Mouse (Mus musculus) lung, postnatal 4 days (tissue): ENCODE data around the gene Tenm4.

Source experiments
- DNase-seq, 2 experiments: peaks; one replicate each; pipeline ENCODE4 v3.0.0; 2021

The Tenm4 gene

DNA sequence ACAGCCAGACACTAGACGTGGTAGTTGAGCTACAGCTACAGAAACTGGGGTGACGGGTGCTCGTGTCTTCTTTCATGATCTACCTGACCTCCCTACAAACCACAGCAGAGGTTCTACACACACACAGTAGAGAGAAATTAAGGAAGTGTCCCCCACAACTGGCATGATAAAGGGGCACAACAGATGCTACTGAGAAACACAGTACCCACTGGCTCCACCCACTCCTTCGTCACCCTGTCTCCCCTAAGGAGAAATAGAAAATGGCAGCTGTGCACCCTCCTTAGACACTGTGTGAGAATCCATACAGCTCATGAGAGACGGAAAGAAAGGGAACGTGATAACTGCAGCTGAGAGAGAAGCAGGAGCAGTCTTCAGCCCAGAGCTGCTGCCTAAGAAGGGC, 708.5 kb downstream of the Tenm4 start:
- DNase-seq: no peak

- no peak for DNase-seq
Measured at GRCm38 (mm10) chr7:96880221-96880944, 709.3 kb downstream of the Tenm4 start.

DNA sequence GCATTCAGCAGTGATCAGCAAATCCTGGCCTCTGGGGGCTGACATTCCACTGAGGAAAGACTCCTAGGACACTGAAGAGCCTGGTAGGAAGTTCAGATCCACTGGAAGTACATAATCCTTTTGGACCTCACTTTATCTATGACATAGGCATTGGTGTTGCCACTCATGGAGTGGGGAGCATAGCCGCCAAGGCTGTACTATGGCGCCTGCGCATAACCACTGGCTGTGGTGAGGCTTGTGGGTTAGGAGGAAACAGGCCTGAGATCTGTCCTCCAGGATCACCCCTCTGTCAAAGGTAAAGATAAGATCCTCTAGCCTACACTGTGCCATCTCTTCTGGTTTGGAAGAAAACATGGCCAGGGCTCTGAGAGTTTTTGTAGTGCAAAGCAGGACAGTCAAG, 712.3 kb downstream of the Tenm4 start:
- no peak for DNase-seq

DNA sequence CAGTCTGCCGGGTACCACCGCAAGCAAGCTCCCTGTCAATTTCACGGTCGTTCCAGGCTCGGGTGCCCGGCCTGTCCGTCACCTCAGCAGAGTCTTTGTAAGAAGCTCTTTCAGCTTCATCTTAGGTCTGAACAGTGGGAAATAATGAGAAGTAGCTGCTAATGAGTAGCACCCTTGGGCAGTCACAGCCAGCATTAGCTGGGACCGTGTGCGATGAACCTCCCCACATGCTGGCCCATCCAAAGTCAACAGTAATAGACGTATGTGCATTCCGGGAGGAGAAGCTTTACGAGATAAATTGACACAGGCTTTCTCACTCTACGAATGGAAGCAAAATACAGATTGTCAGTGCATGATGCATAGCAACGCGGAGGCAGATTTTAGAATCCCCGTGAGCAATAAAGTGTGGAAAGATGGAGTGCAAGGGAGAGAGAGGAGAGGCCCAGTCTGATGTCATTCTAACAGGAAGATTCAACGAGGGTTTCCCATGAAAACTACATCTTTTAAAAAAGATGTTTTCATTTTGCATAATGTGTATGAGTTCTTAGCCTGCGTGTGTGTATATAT, 716.1 kb downstream of the Tenm4 start:
- no peak for DNase-seq

GRCm38 (mm10) chr7:96889061-96890034, 718.3 kb downstream of the Tenm4 start:
- DNase-seq: no peak

DNA sequence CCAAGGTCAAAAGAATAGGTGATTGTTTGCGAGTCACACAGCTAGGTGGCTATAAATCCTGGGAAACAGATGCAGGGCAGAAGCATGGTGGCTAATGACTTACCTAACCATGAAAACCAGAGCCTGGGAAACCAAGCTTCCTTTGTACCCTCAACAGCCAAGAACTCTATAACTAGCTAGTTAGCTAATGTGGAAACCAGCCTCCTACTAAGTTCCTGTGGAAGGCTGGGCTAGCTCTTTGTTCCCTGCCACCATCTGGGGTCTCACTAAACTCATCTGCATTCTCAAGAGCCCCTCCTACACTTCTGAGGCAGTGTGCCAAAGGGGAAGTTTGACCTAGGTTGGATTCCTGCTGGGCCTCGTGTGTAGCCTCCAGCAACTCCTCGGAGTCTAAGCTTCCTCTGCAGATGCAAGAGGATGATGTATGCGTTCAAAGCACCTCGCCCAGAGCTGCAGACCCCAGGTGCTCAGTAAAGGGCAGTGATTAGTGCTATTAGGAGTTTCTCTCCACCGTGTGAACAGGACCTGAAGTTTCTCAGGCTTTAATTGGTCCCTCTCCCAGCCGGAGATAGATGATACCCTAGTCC, 719.1 kb downstream of the Tenm4 start:
- DNase-seq: no peak

GRCm38 (mm10) chr7:96890987-96891386, 719.9 kb downstream of the Tenm4 start:
- DNase-seq: no peak

GRCm38 (mm10) chr7:96899036-96899569, 728.1 kb downstream of the Tenm4 start:
- DNase-seq: peak in 1 of 2 experiments; percentile 47

DNA sequence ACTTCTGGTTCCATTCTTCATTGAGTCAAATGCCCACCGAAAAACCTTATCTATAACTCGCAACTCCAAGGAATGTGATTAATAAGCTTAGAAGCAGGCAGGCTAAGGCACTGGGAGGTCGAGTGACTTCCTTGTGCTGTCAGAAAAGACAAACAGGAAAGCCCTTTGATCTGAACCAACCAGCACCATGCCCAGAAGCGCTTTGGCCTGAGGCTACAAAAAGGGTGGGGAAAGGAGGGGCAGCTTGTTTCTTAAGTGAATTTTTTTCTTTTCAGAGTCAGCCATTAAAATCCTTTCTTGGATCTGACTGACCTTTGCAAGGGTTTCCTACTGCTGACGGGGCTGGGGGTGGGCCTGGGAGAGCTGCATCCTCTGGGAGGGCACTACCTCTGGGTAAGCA, 731.1 kb downstream of the Tenm4 start:
- peak in 1 of 2 experiments; percentile 55 for DNase-seq

DNA sequence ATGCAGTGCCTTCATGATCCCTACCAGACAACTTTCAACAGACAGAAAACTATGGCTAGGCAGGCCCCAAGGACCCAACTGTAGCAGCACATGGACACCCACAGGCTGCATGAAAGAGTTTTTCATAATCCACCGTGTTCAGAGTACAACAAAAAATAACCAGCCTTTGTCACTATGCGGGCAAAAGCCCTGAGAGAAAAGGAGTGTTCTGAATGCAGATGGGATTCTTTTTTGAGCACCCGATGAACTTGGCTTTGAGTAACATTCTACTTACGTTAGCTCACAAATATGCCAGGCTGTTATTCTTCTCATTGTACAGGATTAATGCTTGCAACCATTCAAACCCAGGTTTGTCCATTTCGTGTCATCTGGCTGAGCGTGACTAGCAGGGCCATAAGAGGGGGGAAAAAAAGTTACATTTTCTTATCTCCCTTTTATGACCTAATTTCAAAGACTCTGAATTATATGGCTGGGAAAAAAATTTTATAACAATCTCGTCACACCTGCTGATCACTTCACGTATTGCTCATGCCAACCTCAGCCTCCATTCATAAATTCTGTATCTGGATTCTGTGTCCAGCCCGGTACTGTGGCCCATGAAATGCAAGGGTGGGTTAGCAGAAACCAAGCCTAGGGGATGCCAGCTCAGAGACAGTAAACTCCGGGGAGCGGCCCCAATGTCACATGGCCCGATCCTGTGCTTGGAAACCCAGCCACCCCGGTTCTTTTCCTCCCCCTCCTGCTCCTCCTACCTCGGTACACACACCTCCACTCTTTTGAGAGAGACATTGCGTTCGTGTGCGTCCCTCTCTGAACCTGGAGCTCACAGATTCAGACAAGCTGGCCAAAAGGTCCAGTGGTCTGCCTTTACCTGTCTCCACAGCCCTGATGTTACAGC, 732.3 kb downstream of the Tenm4 start:
- no peak for DNase-seq

DNA sequence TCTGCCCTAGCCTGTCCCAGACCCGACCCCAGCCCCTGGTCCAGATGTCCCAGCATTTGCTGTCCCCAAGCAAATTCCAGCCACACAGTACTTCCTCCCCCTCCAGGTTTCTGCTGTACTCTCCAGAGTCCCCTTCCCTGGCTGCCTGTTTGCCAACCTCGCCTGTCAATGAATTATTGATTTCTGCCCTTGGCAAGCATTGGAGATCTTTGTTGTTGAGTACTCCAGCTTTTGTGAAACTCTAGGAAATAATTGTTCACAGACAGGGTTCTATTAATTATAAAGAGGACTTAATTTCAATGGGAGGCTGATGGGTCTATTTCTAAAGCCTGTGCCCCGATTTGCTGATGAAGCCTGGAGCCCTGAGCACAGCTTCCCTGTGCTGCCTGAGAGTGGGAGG, 733.4 kb downstream of the Tenm4 start:
- DNase-seq: no peak

DNA sequence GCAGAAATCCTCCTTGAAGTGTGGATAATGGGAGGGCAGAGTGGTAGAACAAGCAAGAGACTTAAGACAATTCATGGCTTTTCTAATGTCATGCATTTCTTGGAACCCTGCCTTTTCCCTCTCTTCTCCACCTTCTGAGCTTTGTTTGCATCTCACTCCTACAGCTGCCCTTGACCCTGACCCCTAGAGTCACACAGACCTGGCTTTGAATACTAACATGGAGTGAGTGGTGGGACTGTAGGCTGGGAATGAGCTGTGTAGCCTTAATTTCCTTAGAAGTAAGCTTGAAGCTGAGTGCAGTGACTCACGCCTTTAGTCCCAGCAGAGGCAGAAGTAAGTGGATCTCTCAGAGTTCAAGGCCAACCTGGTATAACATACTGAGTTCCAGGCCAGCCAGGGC, 733.9 kb downstream of the Tenm4 start:
- DNase-seq: no peak

GRCm38 (mm10) chr7:96905422-96905821, 734.4 kb downstream of the Tenm4 start:
- DNase-seq: no peak

- no peak for DNase-seq
Measured at GRCm38 (mm10) chr7:96906216-96906615, 735.2 kb downstream of the Tenm4 start.

DNA sequence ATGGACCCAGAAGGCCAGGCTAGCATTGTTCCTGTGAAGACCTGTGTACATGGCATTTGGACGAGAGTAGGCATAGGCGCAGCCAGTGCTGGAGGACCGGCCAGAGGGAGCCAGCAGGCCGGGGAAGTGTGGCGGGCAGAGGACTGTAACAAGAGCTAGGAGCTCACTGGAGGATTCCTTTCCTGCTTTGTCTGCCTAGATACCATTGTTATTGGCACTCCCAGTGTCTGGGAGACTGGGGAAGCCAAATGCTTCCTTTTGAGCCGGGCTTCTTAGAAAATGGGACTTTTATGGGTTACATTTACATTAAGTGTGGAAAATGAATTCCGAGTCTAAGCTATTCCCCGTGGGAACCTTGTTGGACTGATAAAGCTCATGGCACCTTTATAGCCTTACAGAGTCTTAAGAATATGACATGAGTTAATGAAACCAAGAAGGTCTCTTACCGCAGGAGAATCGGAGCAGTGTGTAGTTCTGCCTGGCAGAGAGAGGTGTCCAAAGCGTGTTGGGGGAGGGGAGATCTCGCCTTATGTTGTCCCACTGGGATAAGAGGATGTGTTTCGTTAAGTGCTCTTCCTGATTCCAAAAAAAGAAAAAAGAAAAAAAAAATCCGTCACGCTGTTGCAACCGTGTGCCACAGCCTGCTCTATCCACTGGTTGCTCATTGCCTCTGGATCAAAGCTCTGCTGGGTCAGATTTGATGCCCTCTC, 737.1 kb downstream of the Tenm4 start:
- DNase-seq: no peak

DNA sequence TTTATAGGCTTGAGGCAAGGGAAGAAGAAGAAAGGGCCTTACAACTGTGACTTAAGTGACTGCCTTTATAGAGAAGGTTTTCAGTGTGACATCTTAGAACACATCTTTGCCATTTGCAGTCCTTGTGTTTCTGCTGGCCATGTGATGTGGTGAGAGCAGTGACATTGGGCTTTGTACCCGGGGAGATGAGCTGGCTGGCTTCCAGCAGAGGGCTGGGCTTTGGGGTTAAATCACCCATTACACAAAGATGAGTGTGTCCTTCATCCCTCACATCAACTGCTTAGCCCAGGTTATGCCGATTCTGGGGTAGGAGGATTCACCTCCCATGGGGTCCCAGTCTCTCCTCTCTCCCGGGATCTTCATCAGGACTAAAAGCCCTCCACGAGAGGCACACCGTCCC, 738.8 kb downstream of the Tenm4 start:
- DNase-seq: peak; percentile 36 to 47

GRCm38 (mm10) chr7:96910310-96910960, 739.4 kb downstream of the Tenm4 start:
- no peak for DNase-seq

DNA sequence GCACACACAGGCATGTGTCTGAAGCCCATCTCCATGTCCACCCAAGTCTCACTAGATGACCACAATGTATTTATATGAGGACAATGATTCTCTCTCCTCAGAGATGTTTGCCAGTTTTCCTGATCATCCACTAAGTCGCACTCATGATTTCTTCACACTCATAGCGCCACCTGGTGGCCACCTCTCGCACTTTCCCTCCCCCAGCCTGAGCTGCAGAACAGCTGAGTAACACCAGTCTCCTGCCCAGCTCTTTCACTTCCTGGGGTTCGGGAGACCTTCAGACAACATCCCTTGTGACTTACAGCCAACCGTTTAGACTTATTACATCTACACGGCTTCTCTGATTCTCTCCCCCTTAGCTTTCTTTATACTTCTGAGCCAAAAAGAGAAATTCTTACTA, 743.0 kb downstream of the Tenm4 start:
- DNase-seq: peak; percentile 79 to 88

GRCm38 (mm10) chr7:96915452-96916105, 744.5 kb downstream of the Tenm4 start:
- DNase-seq: peak in 1 of 2 experiments; percentile 67
